Mouse (Mus musculus): Measurements from ENCODE around the gene Tulp1. TPM values are rescaled to one million over a fixed set of nuclear protein-coding genes. Genes with fewer than 3 reads are reported as not detected.
"Not testable (repeated sequence)": the region's sequence is repeated elsewhere in the genome, so short reads cannot be mapped to it uniquely, and the experiment has no call there.

Gene Tulp1
- polyA plus RNA-seq, 1 experiment from 2014 or later, result 3.9 TPM

DNA sequence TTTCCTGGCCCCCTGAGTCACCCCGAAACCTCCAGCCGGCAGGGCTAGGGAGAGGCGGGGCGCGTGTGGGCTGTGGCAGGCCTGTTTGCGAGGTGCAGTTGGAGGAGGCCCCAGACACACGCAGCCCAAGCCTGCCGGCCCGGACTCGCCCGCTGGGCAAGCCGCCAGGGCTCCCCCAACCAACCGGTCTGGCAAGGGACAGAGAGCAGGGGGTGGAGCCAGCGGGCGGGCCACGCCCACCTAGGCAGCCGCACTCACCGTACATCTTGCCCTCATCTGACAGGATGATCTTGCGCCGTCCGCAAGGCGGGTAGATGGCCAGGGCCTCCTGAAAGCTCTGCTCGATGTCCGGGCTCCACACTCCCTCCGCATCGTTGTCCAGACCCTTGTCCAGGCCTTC, 23.9 kb downstream of the Tulp1 start:
- peaks cover 46% of the 10 kb centered on the region for H3K4me1 ChIP-seq (ENCODE audit: control insufficient read depth, insufficient read depth, low read length)
- H3K36me3 ChIP-seq (ENCODE audit: control insufficient read depth, insufficient read depth, low read length), result peaks cover 50% of the 10 kb centered on the region
- H3K27ac ChIP-seq (replicated peaks; ENCODE audit: low read depth, low read length), result peak overlapping the region; percentile 74
- DNase-seq (ENCODE audit: low spot score) (peak; percentile 92), ATAC-seq (ENCODE audit: low read depth) (peak; percentile 85)
- peak overlapping the region; percentile 54 for H3K9ac ChIP-seq (ENCODE audit: low read depth, low read length)
- H3K4me3 ChIP-seq (ENCODE audit: low read depth, low read length), result peak overlapping the region; percentile 16
- H3K4me2 ChIP-seq (ENCODE audit: low read depth, low read length), result peak overlapping the region; percentile 40
- H3K9me3 ChIP-seq (ENCODE audit: control insufficient read depth, low read length), result no peaks in the 10 kb centered on the region
- 17% methylated on average over 15 of the region's 26 CpGs for WGBS
- H3K27me3 ChIP-seq (replicated peaks; ENCODE audit: control insufficient read depth, insufficient read depth, low read length), result no peaks in the 10 kb centered on the region

DNA sequence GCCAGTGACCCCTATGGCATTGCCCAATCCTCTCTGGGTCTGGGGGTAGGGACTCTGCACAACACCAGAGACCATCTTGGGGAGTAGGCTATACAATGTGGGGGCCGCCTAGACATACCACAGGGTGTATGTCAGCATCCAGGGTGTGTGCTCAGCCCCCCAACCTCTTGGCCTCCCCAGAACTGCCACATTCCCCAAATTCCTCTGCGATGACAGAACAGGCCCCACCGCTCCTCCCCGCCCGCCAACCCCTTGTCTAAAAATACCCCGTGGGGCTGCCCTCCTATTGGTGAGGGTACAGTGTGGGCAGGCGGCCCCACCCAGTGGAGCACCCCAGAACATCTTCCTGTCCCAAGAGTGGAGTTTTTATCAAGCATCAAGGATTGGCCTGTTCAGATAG, 24.4 kb downstream of the Tulp1 start:
- peak; percentile 70 for DNase-seq (ENCODE audit: low spot score)
- no peaks in the 10 kb centered on the region for H3K9me3 ChIP-seq (ENCODE audit: control insufficient read depth, low read length)
- H3K27ac ChIP-seq (replicated peaks; ENCODE audit: low read depth, low read length), result peak overlapping the region; percentile 74
- H3K9ac ChIP-seq (ENCODE audit: low read depth, low read length), result peak overlapping the region; percentile 54
- peaks cover 41% of the 10 kb centered on the region for H3K4me1 ChIP-seq (ENCODE audit: control insufficient read depth, insufficient read depth, low read length)
- H3K4me2 ChIP-seq (ENCODE audit: low read depth, low read length), result peak overlapping the region; percentile 40
- peak; percentile 34 for ATAC-seq (ENCODE audit: low read depth)
- H3K36me3 ChIP-seq (ENCODE audit: control insufficient read depth, insufficient read depth, low read length), result peaks cover 56% of the 10 kb centered on the region
- H3K27me3 ChIP-seq (replicated peaks; ENCODE audit: control insufficient read depth, insufficient read depth, low read length), result no peaks in the 10 kb centered on the region
- H3K4me3 ChIP-seq (ENCODE audit: low read depth, low read length), result peak overlapping the region; percentile 16
- WGBS, result 60% methylated on average over 7 of the region's 7 CpGs

DNA sequence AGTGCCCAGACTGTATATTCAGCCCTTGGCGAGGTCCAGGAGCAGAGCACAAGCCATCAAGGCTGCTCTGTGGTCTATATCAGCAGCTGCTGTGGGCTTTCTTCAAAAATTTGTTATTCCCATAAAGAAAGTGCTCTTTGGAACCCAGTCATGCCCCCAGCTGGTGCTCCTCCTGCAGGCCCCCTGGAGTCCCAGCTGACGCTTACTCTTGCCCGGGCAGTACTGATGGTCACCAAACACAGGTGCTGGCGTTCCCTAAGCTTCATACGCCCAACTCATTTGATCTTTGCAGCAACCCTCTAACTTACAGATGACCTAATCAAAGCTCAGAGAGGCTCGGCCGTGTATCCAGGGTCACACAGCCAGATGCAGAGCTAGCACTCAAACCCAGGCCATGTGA, 27.5 kb downstream of the Tulp1 start:
- Histone ChIP-seq H3K4me2 (ENCODE audit: low read depth, low read length) (no peak overlapping the region), H3K36me3 (ENCODE audit: control insufficient read depth, insufficient read depth, low read length) (peaks cover 86% of the 10 kb centered on the region), H3K27ac (replicated peaks; ENCODE audit: low read depth, low read length) (no peak overlapping the region), H3K4me3 (ENCODE audit: low read depth, low read length) (no peak overlapping the region), H3K27me3 (replicated peaks; ENCODE audit: control insufficient read depth, insufficient read depth, low read length) (no peaks in the 10 kb centered on the region), H3K9ac (ENCODE audit: low read depth, low read length) (no peak overlapping the region), H3K9me3 (ENCODE audit: control insufficient read depth, low read length) (no peaks in the 10 kb centered on the region), H3K4me1 (ENCODE audit: control insufficient read depth, insufficient read depth, low read length) (peaks cover 30% of the 10 kb centered on the region)
- no peak for DNase-seq (ENCODE audit: low spot score)
- 94% methylated on average over 7 of the region's 7 CpGs for WGBS
- ATAC-seq (ENCODE audit: low read depth), result no peak

DNA sequence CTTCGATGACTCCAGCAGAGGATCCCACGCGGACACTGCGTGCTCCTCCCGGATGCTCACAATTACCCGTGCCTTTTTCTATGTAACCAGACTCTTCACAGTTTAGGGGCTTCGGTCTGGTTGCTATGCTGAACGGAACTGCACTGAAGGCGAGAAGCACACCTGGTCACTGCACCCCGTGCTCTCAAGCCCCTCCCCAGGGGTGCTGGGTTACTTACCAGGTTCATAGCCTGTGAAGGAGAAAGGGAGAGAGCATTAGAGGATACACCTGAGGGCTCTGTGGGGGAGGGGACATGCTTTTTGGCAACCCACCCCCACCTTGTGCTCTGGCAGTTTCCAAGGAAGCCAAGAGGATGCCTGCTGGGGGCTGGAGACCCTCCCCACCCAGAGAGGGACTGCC, 29.8 kb downstream of the Tulp1 start:
- Histone ChIP-seq H3K27me3 (replicated peaks; ENCODE audit: control insufficient read depth, insufficient read depth, low read length) (no peaks in the 10 kb centered on the region), H3K9me3 (ENCODE audit: control insufficient read depth, low read length) (no peaks in the 10 kb centered on the region), H3K4me1 (ENCODE audit: control insufficient read depth, insufficient read depth, low read length) (peaks cover 11% of the 10 kb centered on the region), H3K4me2 (ENCODE audit: low read depth, low read length) (no peak overlapping the region), H3K27ac (replicated peaks; ENCODE audit: low read depth, low read length) (no peak overlapping the region), H3K4me3 (ENCODE audit: low read depth, low read length) (no peak overlapping the region), H3K36me3 (ENCODE audit: control insufficient read depth, insufficient read depth, low read length) (peaks cover 97% of the 10 kb centered on the region), H3K9ac (ENCODE audit: low read depth, low read length) (no peak overlapping the region)
- 69% methylated on average over 10 of the region's 10 CpGs for WGBS
- ATAC-seq (ENCODE audit: low read depth) (no peak), DNase-seq (ENCODE audit: low spot score) (no peak)

DNA sequence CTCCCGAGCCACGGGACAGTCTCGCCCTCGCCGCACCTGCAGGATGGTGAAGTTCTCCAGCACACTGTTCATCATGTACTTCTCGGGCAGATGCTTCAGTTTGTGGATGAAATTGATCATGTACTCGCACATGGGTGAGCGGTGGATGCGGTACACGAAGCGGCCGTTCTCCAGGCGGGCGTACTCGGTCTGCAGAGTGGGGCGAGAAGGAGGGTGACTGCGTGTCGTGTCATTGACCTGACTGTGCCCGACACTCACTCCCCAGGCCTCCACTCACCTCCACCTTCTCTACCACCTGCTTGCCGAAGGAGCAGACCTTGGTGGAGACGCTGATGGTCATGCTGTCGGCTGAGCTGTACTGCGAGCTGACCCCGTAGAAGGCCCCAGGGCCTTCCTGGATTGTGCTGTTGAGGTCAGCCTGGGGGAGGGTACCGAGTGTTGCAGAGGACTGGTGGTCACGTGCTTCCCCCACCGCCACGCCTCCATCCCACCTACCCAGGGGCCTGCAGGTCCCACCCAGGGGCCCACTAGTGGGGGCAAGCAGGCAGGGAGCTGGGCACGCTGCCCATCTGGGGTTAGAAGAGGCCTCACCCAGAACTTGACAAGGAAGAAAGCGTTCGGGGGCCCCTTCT, 32.0 kb downstream of the Tulp1 start:
- H3K27ac ChIP-seq (replicated peaks; ENCODE audit: low read depth, low read length), result peak overlapping the region; percentile 63
- DNase-seq (ENCODE audit: low spot score) (peak; percentile 81), ATAC-seq (ENCODE audit: low read depth) (no peak)
- H3K4me2 ChIP-seq (ENCODE audit: low read depth, low read length), result peak overlapping the region; percentile 20; the same call in 1 of the 2 replicates
- H3K9me3 ChIP-seq (ENCODE audit: control insufficient read depth, low read length), result no peaks in the 10 kb centered on the region
- H3K36me3 ChIP-seq (ENCODE audit: control insufficient read depth, insufficient read depth, low read length), result peaks cover 89% of the 10 kb centered on the region
- H3K4me1 ChIP-seq (ENCODE audit: control insufficient read depth, insufficient read depth, low read length), result peaks cover 18% of the 10 kb centered on the region
- peak overlapping the region; percentile 40; the same call in 1 of the 2 replicates for H3K9ac ChIP-seq (ENCODE audit: low read depth, low read length)
- no peaks in the 10 kb centered on the region for H3K27me3 ChIP-seq (replicated peaks; ENCODE audit: control insufficient read depth, insufficient read depth, low read length)
- no peak overlapping the region for H3K4me3 ChIP-seq (ENCODE audit: low read depth, low read length)
- 52% methylated on average over 27 of the region's 31 CpGs for WGBS

DNA sequence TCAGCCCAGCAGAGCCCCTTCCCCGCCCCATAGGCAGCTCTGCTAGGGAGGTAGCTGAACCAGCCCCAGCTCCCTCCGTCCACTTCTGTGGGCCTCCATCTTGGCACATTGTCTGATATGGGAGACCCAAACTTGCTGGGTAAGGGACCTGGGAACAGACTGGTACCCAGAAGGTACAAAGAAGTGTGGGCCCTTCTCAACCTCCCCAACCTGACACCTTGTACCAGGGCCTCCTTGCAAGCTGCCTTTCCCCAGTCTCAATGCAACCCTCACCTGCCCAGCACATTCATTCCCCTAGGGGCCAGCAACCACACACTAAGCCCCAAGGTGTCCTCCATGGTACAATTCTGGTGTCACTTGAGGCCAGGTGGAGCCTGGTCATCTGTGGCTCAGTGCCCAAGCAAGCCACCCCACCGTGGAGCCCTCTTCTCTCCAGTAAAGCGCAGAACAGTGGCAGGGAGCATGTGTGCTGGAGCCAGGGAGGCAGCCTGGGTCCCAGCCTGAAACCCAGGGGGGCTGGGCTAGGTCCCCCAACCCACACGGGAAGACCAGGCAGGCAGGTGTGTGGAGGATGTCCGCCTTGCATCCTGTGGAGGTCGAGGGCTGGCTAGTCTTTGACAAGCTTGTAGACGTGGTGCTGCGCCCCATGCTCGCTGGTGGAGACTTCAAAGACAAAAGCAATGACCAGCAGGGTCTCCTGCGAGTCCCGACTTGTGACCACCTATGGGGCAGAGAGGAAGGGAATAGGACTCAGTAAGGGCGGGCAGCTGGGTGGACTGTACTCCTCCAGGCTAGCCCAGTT, 32.7 kb downstream of the Tulp1 start:
- no peaks in the 10 kb centered on the region for H3K27me3 ChIP-seq (replicated peaks; ENCODE audit: control insufficient read depth, insufficient read depth, low read length)
- peaks cover 82% of the 10 kb centered on the region for H3K36me3 ChIP-seq (ENCODE audit: control insufficient read depth, insufficient read depth, low read length)
- H3K4me3 ChIP-seq (ENCODE audit: low read depth, low read length), result no peak overlapping the region
- H3K27ac ChIP-seq (replicated peaks; ENCODE audit: low read depth, low read length), result peak overlapping the region; percentile 63; the same call in 1 of the 2 replicates
- ATAC-seq (ENCODE audit: low read depth), result no peak
- 0 out of 2 replicates have a peak overlapping the region, but pooled peaks have one; percentile 40 for H3K9ac ChIP-seq (ENCODE audit: low read depth, low read length)
- no peak for DNase-seq (ENCODE audit: low spot score)
- peaks cover 25% of the 10 kb centered on the region for H3K4me1 ChIP-seq (ENCODE audit: control insufficient read depth, insufficient read depth, low read length)
- 0 out of 2 replicates have a peak overlapping the region, but pooled peaks have one; percentile 20 for H3K4me2 ChIP-seq (ENCODE audit: low read depth, low read length)
- 52% methylated on average over 12 of the region's 13 CpGs for WGBS
- H3K9me3 ChIP-seq (ENCODE audit: control insufficient read depth, low read length), result no peaks in the 10 kb centered on the region

DNA sequence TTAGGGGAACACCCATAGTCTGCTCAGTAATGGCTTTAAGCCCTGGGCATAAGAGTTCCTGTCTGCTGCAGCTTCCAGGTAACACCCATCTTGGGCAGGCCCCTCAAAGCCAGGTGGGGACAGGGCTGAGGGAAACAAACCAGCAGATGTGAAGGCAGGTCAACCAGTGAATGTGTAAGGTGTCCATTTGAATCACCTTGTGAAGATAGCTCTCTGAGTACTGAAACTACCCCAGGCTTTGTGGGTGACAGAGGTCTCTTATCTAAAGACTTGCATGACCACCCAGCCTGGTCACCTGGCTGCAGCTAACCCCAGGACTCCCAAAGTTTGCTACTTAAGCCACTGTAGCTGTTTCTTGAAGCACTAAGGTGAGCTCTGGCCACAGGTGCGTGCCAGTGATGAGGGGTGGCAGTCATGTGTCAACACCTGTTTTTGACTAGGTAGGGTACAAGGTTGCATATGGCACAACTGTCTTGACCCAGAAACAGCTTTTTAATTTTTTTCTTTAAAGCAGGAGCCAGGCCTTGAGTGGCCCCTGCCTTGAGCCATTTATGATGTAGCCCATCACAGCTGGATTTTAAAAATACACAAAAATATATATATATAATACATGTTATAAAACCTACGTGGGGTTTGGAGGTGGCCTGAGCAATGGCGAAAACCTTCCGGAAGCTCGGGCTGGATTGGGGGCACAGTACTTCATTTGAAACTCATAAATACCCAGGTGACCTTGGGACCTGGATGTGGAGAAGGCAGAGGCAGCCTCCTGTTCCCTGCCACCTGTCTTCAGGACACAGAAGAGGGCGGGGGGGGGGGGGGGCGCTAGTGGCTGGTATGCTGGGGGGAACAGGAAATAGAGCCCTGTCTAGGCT, 33.5 kb downstream of the Tulp1 start:
- Histone ChIP-seq H3K4me2 (ENCODE audit: low read depth, low read length) (no peak overlapping the region), H3K4me1 (ENCODE audit: control insufficient read depth, insufficient read depth, low read length) (peaks cover 26% of the 10 kb centered on the region), H3K9ac (ENCODE audit: low read depth, low read length) (no peak overlapping the region), H3K4me3 (ENCODE audit: low read depth, low read length) (no peak overlapping the region), H3K9me3 (ENCODE audit: control insufficient read depth, low read length) (no peaks in the 10 kb centered on the region), H3K27ac (replicated peaks; ENCODE audit: low read depth, low read length) (peak overlapping the region; percentile 16; the same call in 1 of the 2 replicates), H3K27me3 (replicated peaks; ENCODE audit: control insufficient read depth, insufficient read depth, low read length) (no peaks in the 10 kb centered on the region), H3K36me3 (ENCODE audit: control insufficient read depth, insufficient read depth, low read length) (peaks cover 74% of the 10 kb centered on the region)
- WGBS, result 35% methylated on average over 5 of the region's 7 CpGs
- ATAC-seq (ENCODE audit: low read depth) (no peak), DNase-seq (ENCODE audit: low spot score) (no peak)

DNA sequence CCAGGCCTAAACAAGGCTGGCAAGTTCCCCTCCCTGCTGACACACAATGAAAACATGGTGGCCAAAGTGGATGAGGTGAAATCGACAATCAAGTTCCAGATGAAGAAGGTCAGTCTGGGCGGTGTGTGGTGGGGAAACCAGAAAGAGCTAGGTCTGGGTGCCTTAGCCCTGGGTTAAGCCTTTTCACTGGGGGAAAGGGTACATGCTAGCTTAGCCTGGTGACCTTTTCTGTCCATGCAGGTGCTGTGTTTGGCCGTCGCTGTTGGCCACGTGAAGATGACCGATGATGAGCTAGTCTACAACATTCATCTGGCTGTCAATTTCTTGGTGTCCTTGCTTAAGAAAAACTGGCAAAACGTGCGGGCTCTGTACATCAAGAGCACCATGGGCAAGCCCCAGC, 34.4 kb downstream of the Tulp1 start:
- peaks cover 71% of the 10 kb centered on the region for H3K36me3 ChIP-seq (ENCODE audit: control insufficient read depth, insufficient read depth, low read length)
- DNase-seq (ENCODE audit: low spot score); ATAC-seq (ENCODE audit: low read depth); H3K27ac ChIP-seq (replicated peaks; ENCODE audit: low read depth, low read length); H3K9me3 ChIP-seq (ENCODE audit: control insufficient read depth, low read length); H3K9ac ChIP-seq (ENCODE audit: low read depth, low read length); H3K4me3 ChIP-seq (ENCODE audit: low read depth, low read length); H3K27me3 ChIP-seq (replicated peaks; ENCODE audit: control insufficient read depth, insufficient read depth, low read length): not testable (repeated sequence)
- H3K4me1 ChIP-seq (ENCODE audit: control insufficient read depth, insufficient read depth, low read length), result peaks cover 26% of the 10 kb centered on the region
- WGBS, result 59% methylated on average over 6 of the region's 8 CpGs
- H3K4me2 ChIP-seq (ENCODE audit: low read depth, low read length), result peak overlapping the region; percentile 85

All from embryonic facial prominence, embryonic 14.5 days (tissue).